Mouse (Mus musculus) bone marrow, adult 2 months (tissue): ENCODE measurements around the gene Otop2. TPM values are rescaled to one million over a fixed set of nuclear protein-coding genes. Genes with fewer than 3 reads are reported as not detected.

ENCODE experiments used
- H3K27ac ChIP-seq: fragments of 200-500 bp; 2 replicates; pipeline ENCODE4 v1.5.1; 2012; ENCODE audit warnings: low read depth, mild to moderate bottlenecking, control low read depth, inconsistent platforms, low read length; ENCODE audit not compliant: control insufficient read depth, poor library complexity, insufficient read depth
- H3K4me1 ChIP-seq: fragments of 200-500 bp; 2 replicates; pipeline ENCODE4 v1.6.1; 2011; ENCODE audit warnings: low read length; ENCODE audit not compliant: control insufficient read depth, insufficient read depth
- H3K4me3 ChIP-seq: fragments of 200-500 bp; replicated peaks from 2 replicates; pipeline ENCODE3; 2011; ENCODE audit warnings: mild to moderate bottlenecking, low read depth, low read length, control low read depth; ENCODE audit not compliant: control insufficient read depth
- CTCF ChIP-seq: fragments of 200-500 bp; IDR thresholded peaks from 2 replicates; pipeline ENCODE4 v1.5.1; 2011; ENCODE audit warnings: low read length, control low read depth; ENCODE audit not compliant: control insufficient read depth, insufficient read depth
- POLR2A ChIP-seq: fragments of 200-500 bp; IDR thresholded peaks from 2 replicates; pipeline ENCODE4 v1.6.1; 2011; ENCODE audit warnings: low read depth, mild to moderate bottlenecking, control low read depth, low read length, borderline replicate concordance; ENCODE audit not compliant: control insufficient read depth
- WGBS: fragments of 180-500 bp; shearing (Covaris S2); methylation state at CpG from one replicate; pipeline ENCODE4 v1.1.7; 2018; 5-methylcytosine and 5-hydroxymethylcytosine counted together
- polyA plus RNA-seq: library from polyadenylated mRNA; stranded (reverse); fragments of >200 nt; gene quantifications from 2 replicates; pipeline ENCODE4 v1.2.4, GENCODE M21; 2011; ENCODE audit warnings: low replicate concordance; ENCODE audit not compliant: missing spikeins, insufficient read depth, insufficient read length

Otop2 gene
- polyA plus RNA-seq, 1 experiment, result not detected

- TF ChIP-seq POLR2A, result peak; percentile 27; the same call in 1 of the 2 replicates
- peak; percentile 21; the same call in 1 of the 2 replicates for TF ChIP-seq CTCF
- peaks cover 1% of the 10 kb centered on the region for H3K4me1 ChIP-seq
- 1% methylated on average over 44 of the region's 44 CpGs for WGBS
- peak within 1 kb of the TSS; percentile 21 for H3K4me3 ChIP-seq
- H3K27ac ChIP-seq, result no peak within 1 kb of the TSS
Measured at GRCm38 (mm10) chr11:115297214-115297826, 9.6 kb upstream of the Otop2 start, which contains the start of gene Fads6. TSS of gene Fads6 (minus strand) at chr11:115297663.

DNA sequence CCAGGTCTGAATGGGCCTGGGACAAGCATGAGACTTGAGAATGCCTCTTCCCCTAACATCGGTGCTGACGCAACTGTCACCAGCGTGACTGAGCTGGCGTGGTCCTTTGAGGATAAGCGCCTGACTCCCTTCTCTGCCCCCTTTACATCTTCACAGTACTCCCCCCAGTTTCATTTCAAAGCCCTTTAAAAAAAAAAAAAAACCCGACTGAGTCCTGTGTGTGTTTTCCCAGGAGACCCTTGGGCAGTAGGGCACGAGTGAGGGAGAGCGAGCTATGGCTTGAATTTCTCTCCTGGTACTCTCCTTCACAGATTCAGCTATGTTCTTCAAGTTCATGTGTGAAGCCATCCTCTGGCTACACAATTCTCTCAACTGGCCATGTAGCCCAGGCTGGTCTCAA, 8.8 kb upstream of the Otop2 start:
- no peak overlapping the region for H3K27ac ChIP-seq
- peaks cover 1% of the 10 kb centered on the region for H3K4me1 ChIP-seq
- TF ChIP-seq CTCF (no peak), POLR2A (no peak)
- WGBS, result 50% methylated on average over 8 of the region's 8 CpGs
- H3K4me3 ChIP-seq, result no peak overlapping the region

- Histone ChIP-seq H3K4me3 (no peak overlapping the region), H3K27ac (no peak overlapping the region), H3K4me1 (peaks cover 1% of the 10 kb centered on the region)
- WGBS, result 85% methylated on average over 4 of the region's 4 CpGs
- TF ChIP-seq CTCF (0 out of 2 replicates have a peak, but pooled peaks have one; percentile 10), POLR2A (no peak)
Measured at GRCm38 (mm10) chr11:115300745-115301144, 6.2 kb upstream of the Otop2 start.

GRCm38 (mm10) chr11:115301351-115301750, 5.6 kb upstream of the Otop2 start:
- TF ChIP-seq POLR2A (no peak), CTCF (no peak)
- H3K4me3 ChIP-seq, result no peak overlapping the region
- 83% methylated on average over 2 of the region's 2 CpGs for WGBS
- no peak overlapping the region for H3K27ac ChIP-seq
- peaks cover 1% of the 10 kb centered on the region; the same call in 1 of the 2 replicates for H3K4me1 ChIP-seq

DNA sequence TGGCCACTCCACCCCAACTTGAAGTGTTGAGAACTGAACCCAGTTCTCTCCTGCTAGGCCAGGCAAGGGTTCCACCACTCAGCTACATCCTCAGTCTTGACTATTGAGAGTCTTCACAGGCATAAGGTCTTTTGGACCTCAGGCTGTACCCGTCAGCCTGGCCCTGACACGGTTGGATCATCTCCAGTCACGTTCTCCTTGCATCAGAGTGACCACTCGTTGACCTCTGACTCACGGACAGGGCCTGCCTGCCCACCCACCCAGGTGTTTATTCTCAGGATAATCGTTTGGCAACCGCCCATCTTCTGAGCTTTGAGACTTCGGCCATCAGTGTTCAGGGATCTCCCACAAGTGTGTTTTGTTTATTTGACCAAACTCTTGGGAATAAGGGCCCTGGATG, 3.8 kb upstream of the Otop2 start:
- Histone ChIP-seq H3K4me1 (no peaks in the 10 kb centered on the region), H3K27ac (no peak overlapping the region), H3K4me3 (no peak overlapping the region)
- no peak for TF ChIP-seq POLR2A
- no peak for TF ChIP-seq CTCF
- WGBS, result 65% methylated on average over 8 of the region's 8 CpGs

DNA sequence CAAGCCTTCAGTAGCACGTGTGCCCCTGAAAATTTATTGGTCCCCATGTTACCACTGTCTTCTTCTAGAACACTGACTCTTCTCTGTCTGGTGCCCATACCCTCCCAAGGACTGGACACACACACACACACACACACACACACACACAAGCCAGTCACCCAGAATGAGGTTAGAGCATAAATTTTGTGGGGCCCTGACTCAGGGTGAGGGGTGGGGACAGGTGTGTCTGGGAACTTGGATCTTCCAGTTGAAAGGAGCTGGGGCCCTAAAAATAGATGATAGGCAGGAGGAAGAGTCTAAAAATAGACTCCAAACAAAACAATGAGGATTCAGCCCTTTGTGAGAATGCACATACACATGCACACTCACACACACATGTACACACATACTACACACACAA, 1.8 kb downstream of the Otop2 start:
- Histone ChIP-seq H3K4me3 (no peak overlapping the region), H3K27ac (no peak overlapping the region), H3K4me1 (no peaks in the 10 kb centered on the region)
- TF ChIP-seq CTCF (no peak), POLR2A (no peak)
- 48% methylated on average over 1 of the region's 1 CpGs for WGBS

- Histone ChIP-seq H3K4me1 (no peaks in the 10 kb centered on the region), H3K4me3 (no peak overlapping the region), H3K27ac (no peak overlapping the region)
- 23% methylated on average over 2 of the region's 2 CpGs for WGBS
- no peak for TF ChIP-seq POLR2A
- no peak for TF ChIP-seq CTCF
Measured at GRCm38 (mm10) chr11:115314249-115314648, 7.3 kb downstream of the Otop2 start.

DNA sequence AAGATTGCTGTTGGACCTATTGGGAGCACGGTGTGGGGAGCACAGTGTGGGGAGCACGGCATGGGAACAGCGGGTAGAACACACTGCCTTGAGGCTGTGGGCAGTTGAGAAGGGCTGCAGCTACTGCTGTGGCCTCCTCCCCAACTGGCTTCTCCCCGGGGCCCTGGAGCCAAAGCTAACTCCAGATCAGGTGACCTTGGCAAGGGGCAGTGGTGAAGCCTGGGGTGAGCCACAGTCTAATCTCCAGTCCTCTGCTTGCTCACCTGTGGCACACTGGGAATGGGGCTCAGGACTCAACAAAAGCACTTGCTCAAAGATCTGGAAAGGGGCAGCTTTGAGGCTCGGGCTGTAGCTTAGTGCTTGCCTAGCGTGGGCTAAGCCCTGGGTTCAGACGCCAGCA, 10.2 kb downstream of the Otop2 start:
- H3K4me3 ChIP-seq, result no peak overlapping the region
- no peaks in the 10 kb centered on the region for H3K4me1 ChIP-seq
- WGBS, result 57% methylated on average over 7 of the region's 7 CpGs
- no peak overlapping the region for H3K27ac ChIP-seq
- TF ChIP-seq CTCF, result no peak
- TF ChIP-seq POLR2A, result no peak

GRCm38 (mm10) chr11:115318245-115319027, 11.5 kb downstream of the Otop2 start:
- Histone ChIP-seq H3K4me3 (no peak overlapping the region), H3K27ac (no peak overlapping the region), H3K4me1 (no peaks in the 10 kb centered on the region)
- 9% methylated on average over 63 of the region's 63 CpGs for WGBS
- TF ChIP-seq POLR2A (no peak), CTCF (no peak)
